Mouse (Mus musculus) liver, postnatal 0 days (tissue): ENCODE results near the gene Cacng2.

Experiments used
- CTCF ChIP-seq: sonication (generic); IDR thresholded peaks from 2 replicates; pipeline ENCODE4 v1.5.1; 2016; ENCODE audit warnings: antibody characterized with exemption, low read depth
- EP300 ChIP-seq: IDR thresholded peaks from 2 replicates; pipeline ENCODE4 v1.6.1; 2016; ENCODE audit warnings: antibody characterized with exemption, low read depth, mild to moderate bottlenecking

DNA sequence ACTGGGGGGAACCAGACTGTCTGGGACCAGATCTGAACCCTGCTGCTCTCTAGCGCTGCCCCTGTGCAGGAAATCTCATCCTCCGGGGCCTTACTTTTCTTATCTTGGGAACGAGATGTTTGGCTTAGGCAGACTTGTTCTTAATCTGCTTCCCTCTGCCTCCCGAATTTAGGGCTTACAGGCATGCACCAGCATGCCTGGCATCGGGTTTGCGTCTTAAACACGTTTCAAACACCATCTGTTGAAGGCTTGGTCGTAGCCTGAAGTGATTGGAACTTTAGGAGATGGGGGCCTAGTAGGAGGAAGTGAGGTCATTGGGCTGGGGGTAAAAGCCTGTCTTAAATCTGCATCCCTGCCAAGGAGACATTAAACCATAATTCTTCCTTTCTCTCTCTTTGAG is 89.9 kb downstream of the Cacng2 start:
- TF ChIP-seq CTCF: no peak
- no peak for TF ChIP-seq EP300
